Mouse (Mus musculus) ES-Bruce4 (cell line): ENCODE results near the gene Adcyap1r1.

ENCODE experiments used
- CTCF ChIP-seq: IDR thresholded peaks from one replicate; pipeline ENCODE4 v1.8.1; 2011; ENCODE audit warnings: low read depth, low read length
- EP300 ChIP-seq: IDR thresholded peaks from 2 replicates; pipeline ENCODE4 v1.6.1; 2011; ENCODE audit warnings: low read depth, low read length; ENCODE audit not compliant: insufficient read depth

- TF ChIP-seq CTCF (no peak), EP300 (no peak)
Observed at GRCm38 (mm10) chr6:55438837-55439236, 12.9 kb upstream of the Adcyap1r1 start.
